Mouse (Mus musculus) hindbrain, embryonic 10.5 days (tissue): Measurements from ENCODE around the gene Ifnar2. TPM values are rescaled to one million over a fixed set of nuclear protein-coding genes. Genes with fewer than 3 reads are reported as not detected.
A peak's percentile ranks its signal among the peaks of the same experiment; 100 is the strongest.

Experiments
- DNase-seq: peaks from one replicate; pipeline ENCODE4 v3.0.0-alpha.2; 2017; ENCODE audit warnings: low spot score
- H3K27ac ChIP-seq: fragments of 300-500 bp; sonication (generic); 2 replicates; pipeline ENCODE4 v1.5.1; 2016; ENCODE audit warnings: mild to moderate bottlenecking, moderate library complexity
- H3K27me3 ChIP-seq: fragments of 300-500 bp; sonication (generic); 2 replicates; pipeline ENCODE4 v1.6.1; 2016; ENCODE audit warnings: mild to moderate bottlenecking; ENCODE audit not compliant: poor library complexity, insufficient read depth, severe bottlenecking
- H3K36me3 ChIP-seq: fragments of 300-500 bp; sonication (generic); 2 replicates; pipeline ENCODE4 v1.6.1; 2016; ENCODE audit warnings: mild to moderate bottlenecking, moderate library complexity
- H3K4me1 ChIP-seq: fragments of 300-500 bp; sonication (generic); replicated peaks from 2 replicates; pipeline ENCODE4 v1.6.1; 2016; ENCODE audit warnings: mild to moderate bottlenecking
- H3K4me3 ChIP-seq: fragments of 300-500 bp; sonication (generic); 2 replicates; pipeline ENCODE4 v1.5.1; 2016; ENCODE audit warnings: mild to moderate bottlenecking, moderate library complexity
- H3K9me3 ChIP-seq: fragments of 300-500 bp; sonication (generic); 2 replicates; pipeline ENCODE4 v1.6.1; 2016; ENCODE audit warnings: mild to moderate bottlenecking, moderate library complexity
- WGBS: fragments of 180-500 bp; shearing (Covaris S2); methylation state at CpG from one replicate; pipeline ENCODE4 v1.1.7; 2016; 5-methylcytosine and 5-hydroxymethylcytosine counted together
- polyA plus RNA-seq: library from polyadenylated mRNA; unstranded; fragments of >200 nt; fragmentation: Nextera tagmentation; extraction: Ambion mirVana; gene quantifications from 2 replicates; pipeline ENCODE4 v1.2.1, GENCODE M21; 2016

The Ifnar2 gene
- polyA plus RNA-seq, 1 experiment from 2014 or later = 29.3 TPM

DNA sequence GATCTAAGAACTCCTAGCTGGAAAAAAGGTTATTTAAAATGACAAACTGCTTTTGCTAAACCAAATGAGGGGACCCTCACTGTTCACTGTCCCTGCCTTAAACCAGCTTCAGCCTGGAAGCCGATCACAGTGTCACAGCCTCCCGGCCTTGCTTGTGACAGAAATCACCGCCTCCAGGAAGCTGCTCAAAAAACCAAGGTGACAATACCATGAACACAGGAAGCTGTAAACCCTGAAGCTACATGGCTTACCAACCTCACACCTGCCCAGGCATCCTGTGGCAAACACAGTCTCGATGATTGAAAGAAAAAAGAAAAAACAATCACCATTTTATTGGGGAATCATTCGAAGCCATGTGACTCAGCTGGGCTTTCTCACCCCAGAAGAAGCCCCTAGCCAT is 73.0 kb downstream of the Ifnar2 start:
- Histone ChIP-seq H3K9me3 (no peaks in the 10 kb centered on the region), H3K4me3 (no peak overlapping the region), H3K27me3 (no peaks in the 10 kb centered on the region), H3K4me1 (peaks cover 5% of the 10 kb centered on the region; the same call in 1 of the 2 replicates), H3K27ac (no peak overlapping the region), H3K36me3 (no peaks in the 10 kb centered on the region)
- WGBS = 84% methylated on average over 5 of the region's 5 CpGs
- DNase-seq = no peak

DNA sequence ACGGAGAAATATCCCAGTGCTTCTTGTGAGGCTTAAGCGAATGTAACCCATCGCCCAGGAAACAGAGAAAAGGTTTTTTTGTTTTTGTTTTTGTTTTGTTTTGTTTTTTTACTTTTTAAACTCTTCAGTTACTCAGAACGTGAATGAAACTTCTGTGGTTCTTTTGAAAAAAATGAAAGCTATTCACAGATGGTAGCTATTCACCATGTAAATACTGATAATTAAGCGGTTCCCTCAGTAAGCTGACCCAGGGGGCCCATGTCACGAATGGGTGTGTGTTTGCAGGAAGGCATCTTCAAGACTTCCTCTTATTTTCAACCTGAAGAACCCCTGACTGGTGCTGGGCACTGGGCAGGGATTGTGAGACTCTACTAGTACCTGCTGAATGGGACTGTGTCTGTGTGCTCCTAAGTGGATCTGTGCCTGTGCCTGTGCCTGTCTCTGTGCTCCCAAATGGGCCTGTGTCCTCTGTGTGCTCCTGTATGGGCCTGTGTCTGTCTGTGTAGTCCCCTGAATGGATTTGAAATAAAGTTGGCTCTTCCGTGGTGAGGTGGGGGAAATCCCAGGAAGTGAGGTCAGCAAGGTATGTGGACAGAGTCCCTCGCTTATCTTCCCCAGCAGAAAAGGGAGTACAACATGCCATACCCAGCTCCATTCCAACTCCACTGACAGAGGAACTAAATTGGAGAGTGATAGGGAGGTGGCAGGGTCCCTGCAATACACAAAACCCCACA is 74.4 kb downstream of the Ifnar2 start:
- no peaks in the 10 kb centered on the region for H3K27me3 ChIP-seq
- no peak for DNase-seq
- H3K4me3 ChIP-seq = no peak overlapping the region
- H3K27ac ChIP-seq = no peak overlapping the region
- no peaks in the 10 kb centered on the region for H3K9me3 ChIP-seq
- H3K36me3 ChIP-seq = no peaks in the 10 kb centered on the region
- H3K4me1 ChIP-seq = no peaks in the 10 kb centered on the region
- WGBS = 84% methylated on average over 8 of the region's 8 CpGs

DNA sequence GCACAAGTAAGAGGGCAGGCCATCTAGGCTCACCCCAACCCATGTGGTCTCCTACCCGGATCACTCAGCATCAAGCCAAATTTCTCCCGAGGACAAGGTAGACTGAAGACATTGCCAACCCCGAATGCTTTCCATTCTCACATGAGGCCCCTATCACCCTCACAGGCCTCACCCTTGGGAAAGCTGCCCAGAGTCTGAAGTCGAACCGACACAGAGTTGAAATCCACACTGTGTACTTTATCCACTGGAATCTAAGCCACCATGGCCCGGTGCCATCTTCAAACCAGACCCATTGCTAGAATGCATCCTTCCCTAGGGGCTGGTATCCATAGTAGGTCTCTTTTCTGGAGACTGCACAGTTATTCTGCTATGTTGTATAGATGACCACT is 74.9 kb downstream of the Ifnar2 start:
- no peaks in the 10 kb centered on the region for H3K4me1 ChIP-seq
- no peaks in the 10 kb centered on the region for H3K9me3 ChIP-seq
- no peaks in the 10 kb centered on the region for H3K27me3 ChIP-seq
- H3K36me3 ChIP-seq = no peaks in the 10 kb centered on the region
- H3K4me3 ChIP-seq = no peak overlapping the region
- DNase-seq = no peak
- 90% methylated on average over 6 of the region's 6 CpGs for WGBS
- H3K27ac ChIP-seq = no peak overlapping the region

DNA sequence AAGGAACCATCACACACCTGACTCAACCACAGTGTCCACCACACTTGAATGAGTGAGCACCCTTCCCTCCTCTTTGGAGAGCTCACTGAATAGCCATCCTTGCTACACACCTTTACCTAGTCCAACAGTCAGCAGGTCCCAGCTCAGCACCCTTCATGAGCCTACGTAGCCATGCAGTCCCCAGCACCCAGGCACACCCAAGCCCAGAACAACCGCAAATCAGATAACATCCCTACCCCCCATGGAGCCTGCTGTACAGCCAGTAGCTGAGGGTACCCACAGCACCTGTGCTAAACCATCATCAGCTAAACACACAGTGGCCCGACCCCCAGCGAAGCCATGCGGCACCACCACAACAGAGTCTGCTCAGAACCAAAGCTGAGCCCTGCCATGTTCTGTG is 75.5 kb downstream of the Ifnar2 start:
- Histone ChIP-seq H3K36me3 (no peaks in the 10 kb centered on the region), H3K4me1 (no peaks in the 10 kb centered on the region), H3K4me3 (no peak overlapping the region), H3K9me3 (no peaks in the 10 kb centered on the region), H3K27ac (0 out of 2 replicates have a peak overlapping the region, but pooled peaks have one; percentile 8), H3K27me3 (no peaks in the 10 kb centered on the region)
- 96% methylated on average over 5 of the region's 5 CpGs for WGBS
- DNase-seq = no peak

DNA sequence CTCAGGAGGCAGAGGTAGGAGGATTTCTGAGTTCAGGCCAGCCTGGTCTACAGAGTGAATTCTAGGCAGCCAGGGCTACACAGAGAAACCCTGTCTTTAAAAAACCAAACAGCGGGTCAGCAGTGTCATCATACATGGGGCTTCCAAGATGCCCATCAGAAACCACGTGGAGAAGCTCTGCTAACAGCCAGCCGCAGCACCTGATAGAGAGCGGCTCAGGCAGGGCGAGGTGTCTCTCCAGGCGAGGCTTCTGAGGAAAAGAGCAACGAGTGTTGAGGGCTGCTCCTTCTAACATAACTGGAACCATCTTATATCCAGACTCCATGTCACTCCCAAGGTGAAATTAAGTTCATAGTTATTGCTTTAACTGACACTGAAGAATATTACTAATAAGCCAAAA is 76.3 kb downstream of the Ifnar2 start:
- H3K4me3 ChIP-seq = no peak overlapping the region
- WGBS = 84% methylated on average over 7 of the region's 7 CpGs
- no peak for DNase-seq
- no peaks in the 10 kb centered on the region for H3K9me3 ChIP-seq
- no peaks in the 10 kb centered on the region for H3K4me1 ChIP-seq
- H3K27ac ChIP-seq = no peak overlapping the region
- no peaks in the 10 kb centered on the region for H3K36me3 ChIP-seq
- no peaks in the 10 kb centered on the region for H3K27me3 ChIP-seq

DNA sequence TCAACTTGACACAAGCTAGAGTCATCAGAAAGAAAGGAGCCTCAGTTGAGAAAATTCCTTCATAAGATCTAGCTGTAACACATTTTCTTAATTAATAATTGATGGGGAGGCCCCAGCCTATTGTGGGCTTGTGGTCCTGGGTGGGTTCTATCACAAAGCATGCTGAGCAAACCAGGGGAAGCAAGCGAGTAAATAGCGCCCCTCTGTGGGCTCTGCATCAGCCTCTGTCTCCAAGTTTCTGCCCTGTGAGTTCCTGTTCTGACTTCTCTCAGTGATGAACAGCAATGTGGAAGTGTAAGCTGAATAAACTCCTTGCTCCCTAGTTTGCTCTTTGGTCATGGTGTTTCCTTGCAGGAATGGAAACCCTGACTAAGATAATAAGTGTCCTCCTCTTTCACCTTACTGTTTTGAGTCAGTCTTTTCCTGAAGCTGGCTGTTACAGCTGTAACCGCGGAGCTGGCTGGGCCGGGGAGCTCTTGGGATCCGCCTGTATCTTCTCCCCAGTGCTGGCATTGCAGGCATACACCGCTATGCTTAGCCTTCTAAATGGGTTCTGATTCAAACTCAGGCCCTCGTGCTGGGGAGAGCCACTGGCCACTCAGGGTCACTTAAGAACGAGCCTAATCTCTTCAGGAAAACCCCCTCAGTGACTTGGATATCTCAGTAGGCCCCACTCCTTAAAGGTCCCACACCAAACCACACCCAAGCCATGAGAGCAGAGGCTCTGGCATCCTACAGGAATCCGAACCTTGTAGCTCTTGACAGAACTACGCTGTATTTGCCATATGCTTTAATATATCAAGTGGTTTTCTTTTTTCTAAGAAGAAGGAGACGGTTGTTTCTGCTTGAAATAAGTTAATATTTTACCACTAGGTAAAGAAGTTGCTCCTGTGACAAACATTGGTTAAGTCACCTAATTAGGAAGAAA is 77.8 kb downstream of the Ifnar2 start:
- H3K4me3 ChIP-seq = no peak overlapping the region
- WGBS = 82% methylated on average over 12 of the region's 12 CpGs
- H3K27me3 ChIP-seq = no peaks in the 10 kb centered on the region
- DNase-seq = no peak
- H3K4me1 ChIP-seq = 0 out of 2 replicates have a peak, but pooled peaks cover 2% of the 10 kb centered on the region
- no peaks in the 10 kb centered on the region for H3K36me3 ChIP-seq
- H3K9me3 ChIP-seq = no peaks in the 10 kb centered on the region; the same call in 1 of the 2 replicates
- no peak overlapping the region for H3K27ac ChIP-seq

DNA sequence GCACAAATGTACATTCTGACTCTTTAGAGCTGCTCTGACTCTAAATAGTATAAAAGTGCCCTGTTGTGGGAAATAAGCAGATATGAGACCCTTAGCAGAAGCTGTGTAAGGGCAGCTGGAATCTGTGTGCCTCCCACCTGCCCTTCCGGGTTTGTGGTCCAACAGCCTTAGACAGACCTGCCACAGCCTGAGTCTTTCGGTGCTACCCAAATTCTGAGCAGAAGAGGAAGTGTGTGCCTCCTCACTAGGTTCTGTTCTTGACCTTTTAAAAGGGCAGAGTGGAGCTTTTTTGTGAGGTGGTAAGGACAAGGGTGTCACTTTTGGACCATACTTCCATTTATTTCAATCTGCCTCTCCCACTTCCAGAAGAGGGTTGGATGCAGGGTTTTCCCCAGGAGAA is 79.4 kb downstream of the Ifnar2 start:
- 86% methylated on average over 2 of the region's 2 CpGs for WGBS
- H3K4me1 ChIP-seq = 0 out of 2 replicates have a peak, but pooled peaks cover 3% of the 10 kb centered on the region

DNA sequence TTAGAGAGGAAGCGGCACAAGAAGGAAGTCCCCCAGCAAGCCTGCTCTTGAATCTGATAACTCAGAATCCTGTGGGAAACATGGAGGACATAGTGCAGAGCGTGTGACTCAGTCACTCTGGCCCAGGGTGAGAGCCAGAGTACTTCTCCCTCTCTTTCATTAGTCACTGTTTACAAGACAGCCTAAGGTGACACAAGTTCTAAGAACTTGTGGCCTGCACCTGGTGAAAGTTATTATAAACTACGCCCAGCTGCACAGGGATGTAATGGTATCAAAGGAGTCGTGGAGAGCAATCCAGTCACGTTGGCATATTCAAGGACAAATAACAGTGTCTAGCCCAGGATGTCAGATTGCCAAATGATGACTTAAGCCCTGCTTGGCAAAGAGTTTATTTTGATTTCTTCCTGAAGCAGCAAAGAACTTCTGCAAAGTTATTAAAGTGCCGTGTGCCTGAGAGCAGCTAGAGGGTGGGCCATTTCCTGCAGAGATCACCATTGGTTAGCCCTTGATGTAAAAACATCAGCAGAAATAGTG is 79.8 kb downstream of the Ifnar2 start:
- no peak for DNase-seq
- Histone ChIP-seq H3K27ac (no peak overlapping the region), H3K27me3 (no peaks in the 10 kb centered on the region), H3K4me1 (0 out of 2 replicates have a peak, but pooled peaks cover 3% of the 10 kb centered on the region), H3K36me3 (no peaks in the 10 kb centered on the region), H3K4me3 (no peak overlapping the region), H3K9me3 (no peaks in the 10 kb centered on the region; the same call in 1 of the 2 replicates)
- 79% methylated on average over 6 of the region's 6 CpGs for WGBS

More for the DNA sequence above, 79.4 kb downstream of the Ifnar2 start:
- Histone ChIP-seq H3K9me3 (no peaks in the 10 kb centered on the region; the same call in 1 of the 2 replicates), H3K36me3 (no peaks in the 10 kb centered on the region), H3K4me3 (no peak overlapping the region), H3K27me3 (no peaks in the 10 kb centered on the region), H3K27ac (no peak overlapping the region)
- DNase-seq = no peak

Other genes starting within 250 kb of the Ifnar2 start
- gene Olig2, start 147.3 kb upstream of the Ifnar2 start, polyA plus RNA-seq = 1.4 and 1.9 TPM in 2 replicates
- 1.4 and 1.5 TPM in 2 replicates for gene Olig1, start 103.0 kb upstream of the Ifnar2 start, polyA plus RNA-seq
- not detected in 2 replicates for gene Gm21970, start 18.9 kb downstream of the Ifnar2 start, polyA plus RNA-seq
- 7.1 and 8.6 TPM in 2 replicates for gene Il10rb, start 33.4 kb downstream of the Ifnar2 start, polyA plus RNA-seq
- 49.8 and 50.5 TPM in 2 replicates for gene Ifnar1, start 112.5 kb downstream of the Ifnar2 start, polyA plus RNA-seq
- gene Ifngr2, start 174.3 kb downstream of the Ifnar2 start, polyA plus RNA-seq = 25.1 and 36.7 TPM in 2 replicates
- gene Tmem50b, start 225.0 kb downstream of the Ifnar2 start, polyA plus RNA-seq = 37.6 and 45.9 TPM in 2 replicates
- 3.2 and 4.5 TPM in 2 replicates for gene Dnajc28, start 246.2 kb downstream of the Ifnar2 start, polyA plus RNA-seq